Mouse (Mus musculus): ENCODE results near the gene Abcb1a. TPM values are rescaled to one million over a fixed set of nuclear protein-coding genes. Genes with fewer than 3 reads are reported as not detected.
"Not testable (repeated sequence)": the region's sequence is repeated elsewhere in the genome, so short reads cannot be mapped to it uniquely, and the experiment has no call there.

Gene Abcb1a
- total RNA-seq, 2 experiments from 2014 or later: 15.9 to 20.2 TPM

- no peak for DNase-seq (ENCODE audit: extremely low spot score in 1 of 2, low spot score in 2 of 2)
- no peak overlapping the region for H3K27ac ChIP-seq
- TF ChIP-seq CTCF (IDR thresholded peaks at IDR 0.05): no peak
- intact Hi-C loops (cut with DNase I): no loop called here
- H3K4me3 ChIP-seq: no peak overlapping the region
Observed at GRCm38 (mm10) chr5:8736389-8736788, 76.5 kb downstream of the Abcb1a start.

GRCm38 (mm10) chr5:8737062-8737461, 77.2 kb downstream of the Abcb1a start:
- Histone ChIP-seq H3K4me3 (no peak overlapping the region), H3K27ac (no peak overlapping the region)
- no peak for TF ChIP-seq CTCF (IDR thresholded peaks at IDR 0.05)
- DNase-seq (ENCODE audit: extremely low spot score in 1 of 2, low spot score in 2 of 2): no peak
- intact Hi-C loops (cut with DNase I): no loop called here

GRCm38 (mm10) chr5:8747244-8747643, 87.4 kb downstream of the Abcb1a start:
- H3K4me3 ChIP-seq; H3K27ac ChIP-seq; DNase-seq (ENCODE audit: extremely low spot score in 1 of 2, low spot score in 2 of 2); intact Hi-C loops (cut with DNase I): not testable (repeated sequence)

GRCm38 (mm10) chr5:8772866-8773265, 113.0 kb downstream of the Abcb1a start:
- no peak overlapping the region for H3K4me3 ChIP-seq
- no peak overlapping the region for H3K27ac ChIP-seq
- TF ChIP-seq CTCF (IDR thresholded peaks at IDR 0.05): no peak
- DNase-seq (ENCODE audit: extremely low spot score in 1 of 2, low spot score in 2 of 2): no peak
- intact Hi-C loops (cut with DNase I): no loop called here

- DNase-seq (ENCODE audit: extremely low spot score in 1 of 2, low spot score in 2 of 2): no peak
- Histone ChIP-seq H3K4me3 (no peak overlapping the region), H3K27ac (no peak overlapping the region)
- no peak for TF ChIP-seq CTCF (IDR thresholded peaks at IDR 0.05)
- intact Hi-C loops (cut with DNase I): no loop called here
Observed at GRCm38 (mm10) chr5:8778311-8778710, 118.4 kb downstream of the Abcb1a start.

GRCm38 (mm10) chr5:8778751-8779150, 118.9 kb downstream of the Abcb1a start:
- intact Hi-C loops (cut with DNase I): no loop called here
- H3K27ac ChIP-seq: no peak overlapping the region
- no peak for DNase-seq (ENCODE audit: extremely low spot score in 1 of 2, low spot score in 2 of 2)
- H3K4me3 ChIP-seq: no peak overlapping the region
- no peak for TF ChIP-seq CTCF (IDR thresholded peaks at IDR 0.05)

- DNase-seq (ENCODE audit: extremely low spot score in 1 of 2, low spot score in 2 of 2): no peak
- Histone ChIP-seq H3K27ac (no peak overlapping the region), H3K4me3 (no peak overlapping the region)
- TF ChIP-seq CTCF (IDR thresholded peaks at IDR 0.05): no peak
- intact Hi-C loops (cut with DNase I): no loop called here
Observed at GRCm38 (mm10) chr5:8792281-8792680, 132.4 kb downstream of the Abcb1a start.

Other genes starting within 250 kb of the Abcb1a start
- 1 to 10 TPM; 2.2 to 2.4 TPM for gene Dbf4, start 237.4 kb upstream of the Abcb1a start, total RNA-seq (2021)
- gene Slc25a40, start 237.2 kb upstream of the Abcb1a start, total RNA-seq (2021): 10 to 100 TPM; 12.8 to 13.4 TPM
- 10 to 100 TPM; 32.4 to 34.1 TPM for gene Rundc3b, start 37.1 kb upstream of the Abcb1a start, total RNA-seq (2021)
- 1 to 10 TPM; 2.5 to 3.1 TPM for gene Abcb1b, start 138.1 kb downstream of the Abcb1a start, total RNA-seq (2021)
- 1 to 10 TPM; 3.8 to 5.8 TPM for gene Abcb4, start 233.6 kb downstream of the Abcb1a start, total RNA-seq (2021)